Mouse (Mus musculus): ENCODE results near the gene Wnt16. TPM values are rescaled to one million over a fixed set of nuclear protein-coding genes. Genes with fewer than 3 reads are reported as not detected.

Wnt16 gene
- 47.4 and 71.1 TPM in 2 replicates for total RNA-seq (2012; rRNA removed)
- 10.9 and 11.2 TPM in 2 replicates for total RNA-seq (2014; rRNA removed)
- 14.4 and 15.9 TPM in 2 replicates for polyA plus RNA-seq (2012; ENCODE audit: insufficient read length, low read depth)

DNA sequence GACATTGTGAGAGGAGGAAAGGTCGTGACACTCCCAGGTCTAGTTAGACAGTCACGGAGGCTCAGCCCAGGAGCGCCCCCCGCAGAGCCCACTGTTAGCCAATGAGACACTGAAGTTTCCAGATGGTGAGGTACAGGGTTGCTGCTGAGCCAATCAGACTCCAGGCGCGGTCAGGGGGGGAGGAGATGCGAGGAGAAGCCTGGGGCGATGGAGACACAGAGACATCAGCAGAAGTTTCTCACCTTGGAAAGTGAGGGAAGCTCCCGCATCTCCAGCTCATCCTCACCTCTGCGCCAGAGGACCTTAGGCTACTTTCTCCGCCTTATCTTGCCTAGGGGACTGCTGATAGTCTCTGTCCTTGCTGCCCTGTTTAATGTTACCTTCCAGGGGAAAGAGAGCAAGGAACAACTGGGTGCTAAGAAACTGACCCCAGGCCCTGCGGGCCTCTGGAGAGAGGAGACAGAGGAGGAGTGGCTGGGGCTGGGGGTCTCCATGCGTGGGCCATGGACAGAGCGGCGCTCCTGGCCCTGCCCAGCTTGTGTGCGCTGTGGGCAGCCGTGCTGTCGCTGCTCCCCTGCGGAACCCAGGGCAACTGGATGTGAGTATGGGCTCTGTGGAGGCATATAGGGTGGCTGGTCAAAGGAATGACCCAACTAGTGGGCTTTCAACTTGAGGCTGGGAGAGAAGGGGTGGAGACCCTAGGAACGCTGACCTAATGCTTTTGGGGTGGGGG is at the start of gene Wnt16:
Gene Wnt16, plus strand, starts transcription at position 224 of the 733 bp plus-strand sequence.
- TF ChIP-seq MAFK (IDR thresholded peaks at IDR 0.05; ENCODE audit: insufficient replicate concordance, low read length) (no peak), UBTF (IDR thresholded peaks at IDR 0.05; ENCODE audit: low read depth, low read length) (0 out of 2 replicates have a peak, but pooled peaks have one; percentile 19), BHLHE40 (IDR thresholded peaks at IDR 0.05; ENCODE audit: low read depth, low read length) (no peak), CHD1 (IDR thresholded peaks at IDR 0.05; ENCODE audit: low read depth, low read length) (no peak; the same call in 1 of the 2 replicates), TCF12 (IDR thresholded peaks at IDR 0.05; ENCODE audit: low read depth, low read length) (peak; percentile 86), CHD2 (IDR thresholded peaks at IDR 0.05; ENCODE audit: low read length) (peak; percentile 49; the same call in 1 of the 2 replicates), EP300 (IDR thresholded peaks at IDR 0.05; ENCODE audit: low read length) (no peak), USF1 (IDR thresholded peaks at IDR 0.05; ENCODE audit: low read depth, low read length) (no peak), ZC3H11A (IDR thresholded peaks at IDR 0.05; ENCODE audit: low read depth, low read length) (no peak), MEF2A (IDR thresholded peaks at IDR 0.05; ENCODE audit: borderline replicate concordance, low read depth, low read length) (0 out of 2 replicates have a peak, but pooled peaks have one; percentile 8), TBP (conservative IDR thresholded peaks at IDR 0.05; ENCODE audit: low read depth, low read length) (peak; percentile 87), ZKSCAN1 (IDR thresholded peaks at IDR 0.05; ENCODE audit: borderline replicate concordance, low read depth, low read length) (no peak), HCFC1 (IDR thresholded peaks at IDR 0.05; ENCODE audit: low read depth, low read length) (peak; percentile 36; the same call in 1 of the 2 replicates), MAZ (IDR thresholded peaks at IDR 0.05; ENCODE audit: low read depth, low read length) (peak; percentile 71; the same call in 1 of the 2 replicates), POLR2A (IDR thresholded peaks at IDR 0.05; ENCODE audit: low read depth, low read length) (peak; percentile 73), RAD21 (IDR thresholded peaks at IDR 0.05; ENCODE audit: low read depth, low read length) (peak; percentile 11), PAX5 (IDR thresholded peaks at IDR 0.05; ENCODE audit: low read length) (no peak), NRF1 (IDR thresholded peaks at IDR 0.05; ENCODE audit: low read depth, low read length) (0 out of 2 replicates have a peak, but pooled peaks have one; percentile 27), IRF4 (IDR thresholded peaks at IDR 0.05; ENCODE audit: low read depth, low read length) (peak; percentile 72; the same call in 1 of the 2 replicates), CTCF (conservative IDR thresholded peaks at IDR 0.05 in 1 of 2, IDR thresholded peaks at IDR 0.05 in 1 of 2; ENCODE audit: low read depth in 2 of 2, low read length in 2 of 2) (peak in 1 of 2 experiments; percentile 41; a peak in 2 of 4 replicates), NELFE (IDR thresholded peaks at IDR 0.05; ENCODE audit: low read depth, low read length) (peak; percentile 77)
- H3K4me2 ChIP-seq (ENCODE audit: insufficient read depth, low read depth, poor library complexity, severe bottlenecking): peak within 1 kb of the TSS; percentile 55
- peak within 1 kb of the TSS; percentile 93 for H3K27ac ChIP-seq (ENCODE audit: insufficient read depth, low read depth)
- DNase-seq (ENCODE audit: extremely low read depth): peak; percentile 70
- H3K9ac ChIP-seq (ENCODE audit: insufficient read depth, low read depth): peak within 1 kb of the TSS; percentile 78
- H3K79me2 ChIP-seq (replicated peaks; ENCODE audit: control insufficient read depth, extremely low read depth, insufficient read depth, poor library complexity, severe bottlenecking): peaks cover 29% of the 10 kb centered on the region
- H3K9me3 ChIP-seq (replicated peaks; ENCODE audit: low read length): no peaks in the 10 kb centered on the region
- H3K27me3 ChIP-seq (replicated peaks): no peaks in the 10 kb centered on the region
- peaks cover 7 to 33% of the 10 kb centered on the region in 2 experiments; a peak in 3 of 4 replicates for H3K4me1 ChIP-seq (ENCODE audit: control insufficient read depth in 1 of 2, insufficient read depth in 2 of 2)
- dilution Hi-C loops (cut with MboI; ENCODE audit: extremely low pct_ligation_motif_present, extremely low pct_unique_long_range_greater_than_20kb, low sequenced_read_pairs): no loop called here
- peaks cover 0 to 10% of the 10 kb centered on the region in 2 experiments for H3K36me3 ChIP-seq (replicated peaks in 1 of 2; ENCODE audit: control insufficient read depth in 1 of 2, insufficient read depth in 1 of 2, low read length in 1 of 2)
- peak within 1 kb of the TSS; percentile 73 to 94 (median 80) for H3K4me3 ChIP-seq (replicated peaks in 1 of 3; ENCODE audit: low read depth in 2 of 3, low read length in 2 of 3, poor library complexity in 1 of 3)
- in situ Hi-C loops (cut with MboI; ENCODE audit: low pct_ligation_motif_present, low pct_unique_long_range_greater_than_20kb, low sequenced_read_pairs): loop anchor here (10.0 kb wide), 1 partner anchor 153 kb away; no protein-coding TSS in a partner anchor
